Mouse (Mus musculus) small intestine, adult 2 months (tissue): ENCODE measurements around the gene AF366264. TPM values are rescaled to one million over a fixed set of nuclear protein-coding genes. Genes with fewer than 3 reads are reported as not detected.
"Not testable (repeated sequence)": the region's sequence is repeated elsewhere in the genome, so short reads cannot be mapped to it uniquely, and the experiment has no call there.

Experiments
- H3K27ac ChIP-seq: fragments of 200-500 bp; 2 replicates; pipeline ENCODE4 v1.5.1; 2012; ENCODE audit warnings: low read depth, low read length, control low read depth, inconsistent platforms; ENCODE audit not compliant: insufficient read depth
- H3K27me3 ChIP-seq: fragments of 200-500 bp; 2 replicates; pipeline ENCODE4 v1.6.1; 2012; ENCODE audit warnings: mild to moderate bottlenecking, moderate library complexity, low read length, inconsistent platforms; ENCODE audit not compliant: control insufficient read depth, insufficient read depth
- H3K36me3 ChIP-seq: fragments of 200-500 bp; 2 replicates; pipeline ENCODE4 v1.6.1; 2012; ENCODE audit warnings: mild to moderate bottlenecking, low read length, control low read depth, inconsistent platforms; ENCODE audit not compliant: control insufficient read depth, insufficient read depth
- H3K4me1 ChIP-seq: fragments of 200-500 bp; 2 replicates; pipeline ENCODE4 v1.6.1; 2012; ENCODE audit warnings: low read length, inconsistent platforms, mixed read lengths; ENCODE audit not compliant: control insufficient read depth, insufficient read depth, insufficient read length
- H3K4me3 ChIP-seq: fragments of 200-500 bp; 2 replicates; pipeline ENCODE4 v1.5.1; 2012; ENCODE audit warnings: low read depth, mild to moderate bottlenecking, control low read depth, inconsistent platforms, low read length, moderate library complexity
- CTCF ChIP-seq: fragments of 200-500 bp; IDR thresholded peaks from 2 replicates; pipeline ENCODE4 v1.5.1; 2012; ENCODE audit warnings: low read depth, mild to moderate bottlenecking, control low read depth, inconsistent platforms, low read length, moderate library complexity, mixed read lengths; ENCODE audit not compliant: insufficient replicate concordance, insufficient read length; ENCODE audit errors: extremely low read depth
- POLR2A ChIP-seq: fragments of 200-500 bp; IDR thresholded peaks from 2 replicates; pipeline ENCODE4 v1.6.1; 2012; ENCODE audit warnings: low read depth, mild to moderate bottlenecking, control low read depth, inconsistent platforms, low read length, moderate library complexity
- WGBS: fragments of 180-500 bp; shearing (Covaris S2); methylation state at CpG from one replicate; pipeline ENCODE4 v1.1.7; 2018; 5-methylcytosine and 5-hydroxymethylcytosine counted together
- polyA plus RNA-seq: library from polyadenylated mRNA; depleted of rRNA; stranded (reverse); fragments of >200 nt; gene quantifications from 2 replicates; pipeline ENCODE4 v1.2.3, GENCODE M21; 2012; rRNA removed

The AF366264 gene
- not detected in 2 replicates for polyA plus RNA-seq

- not testable (repeated sequence) for H3K36me3 ChIP-seq, H3K27me3 ChIP-seq, H3K27ac ChIP-seq, H3K4me1 ChIP-seq, H3K4me3 ChIP-seq
- WGBS = 83% methylated on average over 5 of the region's 5 CpGs
Measured at GRCm38 (mm10) chr8:13838289-13838688, at the start of gene AF366264. TSS of gene AF366264 (minus strand) at chr8:13838389.

- 68% methylated on average over 1 of the region's 1 CpGs for WGBS
- not testable (repeated sequence) for H3K36me3 ChIP-seq, H3K27ac ChIP-seq, H3K27me3 ChIP-seq, H3K4me3 ChIP-seq, H3K4me1 ChIP-seq
Measured at GRCm38 (mm10) chr8:13843286-13843685, 5.1 kb upstream of the AF366264 start.

GRCm38 (mm10) chr8:13828598-13829172, 9.5 kb downstream of the AF366264 start:
- H3K27ac ChIP-seq = no peak overlapping the region
- no peaks in the 10 kb centered on the region for H3K4me1 ChIP-seq
- no peaks in the 10 kb centered on the region for H3K36me3 ChIP-seq
- no peak overlapping the region for H3K4me3 ChIP-seq
- no peaks in the 10 kb centered on the region for H3K27me3 ChIP-seq
- 46% methylated on average over 7 of the region's 7 CpGs for WGBS
- TF ChIP-seq CTCF = no peak
- TF ChIP-seq POLR2A = no peak

- H3K27me3 ChIP-seq = no peaks in the 10 kb centered on the region
- no peak overlapping the region for H3K4me3 ChIP-seq
- 0 out of 2 replicates have a peak, but pooled peaks cover 3% of the 10 kb centered on the region for H3K4me1 ChIP-seq
- H3K36me3 ChIP-seq = peaks cover 26% of the 10 kb centered on the region
- TF ChIP-seq CTCF = no peak
- no peak for TF ChIP-seq POLR2A
- 87% methylated on average over 5 of the region's 5 CpGs for WGBS
- H3K27ac ChIP-seq = no peak overlapping the region
Measured at GRCm38 (mm10) chr8:13799566-13799965, 38.6 kb downstream of the AF366264 start.

GRCm38 (mm10) chr8:13797676-13798075, 40.5 kb downstream of the AF366264 start:
- Histone ChIP-seq H3K4me1 (peaks cover 10% of the 10 kb centered on the region), H3K27me3 (no peaks in the 10 kb centered on the region), H3K4me3 (no peak overlapping the region), H3K27ac (no peak overlapping the region), H3K36me3 (peaks cover 26% of the 10 kb centered on the region)
- 88% methylated on average over 5 of the region's 5 CpGs for WGBS
- TF ChIP-seq POLR2A (no peak), CTCF (no peak)

GRCm38 (mm10) chr8:13793746-13794101, 44.5 kb downstream of the AF366264 start:
- TF ChIP-seq CTCF (no peak), POLR2A (no peak)
- H3K4me3 ChIP-seq = no peak overlapping the region
- 26% methylated on average over 11 of the region's 11 CpGs for WGBS
- no peaks in the 10 kb centered on the region for H3K27me3 ChIP-seq
- H3K4me1 ChIP-seq = peaks cover 7% of the 10 kb centered on the region
- H3K36me3 ChIP-seq = peaks cover 33% of the 10 kb centered on the region
- no peak overlapping the region for H3K27ac ChIP-seq

GRCm38 (mm10) chr8:13793097-13793745, 45.0 kb downstream of the AF366264 start:
- Histone ChIP-seq H3K27ac (no peak overlapping the region), H3K4me1 (peaks cover 7% of the 10 kb centered on the region), H3K36me3 (peaks cover 30% of the 10 kb centered on the region), H3K4me3 (no peak overlapping the region), H3K27me3 (no peaks in the 10 kb centered on the region)
- no peak for TF ChIP-seq CTCF
- TF ChIP-seq POLR2A = no peak
- WGBS = 43% methylated on average over 8 of the region's 8 CpGs
